Mouse (Mus musculus) kidney, adult 11 months (tissue): ENCODE results near the gene Zswim3.

ENCODE experiments used
- DNase-seq: peaks from one replicate; pipeline ENCODE4 v3.0.0; 2022

The Zswim3 gene

DNA sequence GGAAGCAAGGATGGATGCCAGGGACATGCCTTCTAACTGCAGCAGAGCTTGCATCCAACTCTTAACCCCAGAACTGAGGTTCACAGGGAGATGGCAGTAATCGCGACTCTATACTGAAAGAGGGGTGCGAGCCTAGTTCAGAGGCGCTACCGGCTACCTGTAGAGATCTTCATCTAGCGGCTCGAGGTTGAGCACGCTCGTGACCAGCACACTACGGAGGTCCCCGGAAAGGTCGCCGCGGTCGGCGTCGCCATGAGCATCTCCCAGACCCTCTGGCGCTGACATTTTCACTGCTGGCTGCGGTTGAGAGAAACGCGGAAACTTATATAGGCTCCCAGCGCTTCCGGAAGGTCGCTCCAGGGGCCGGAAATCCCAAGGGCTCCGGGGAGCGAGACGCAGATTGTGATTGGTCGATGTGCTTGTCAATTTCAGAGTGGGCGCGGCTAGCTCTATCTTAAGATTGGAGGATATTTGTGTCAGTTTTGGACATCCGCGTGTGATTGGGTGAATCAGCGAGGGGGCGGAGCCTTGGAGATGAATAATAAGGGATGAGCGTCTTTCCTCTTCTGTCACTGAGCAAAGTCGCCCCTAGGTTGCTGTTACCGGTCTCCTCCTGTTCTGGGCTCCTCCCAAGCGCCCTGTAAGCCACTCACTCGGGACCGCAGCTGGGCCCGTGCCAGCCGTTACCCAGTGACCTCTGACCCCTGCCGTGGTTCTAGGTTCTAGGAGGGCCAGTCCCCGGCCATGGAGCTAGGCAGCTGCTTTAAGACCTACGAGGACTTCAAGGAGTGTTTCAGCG, at the start of gene Zswim3, which contains the start of gene Acot8:
Gene Zswim3, plus strand, starts transcription at position 566 of the 799 bp plus-strand sequence.
Gene Acot8, minus strand, starts transcription at position 350 of the 799 bp plus-strand sequence.
- DNase-seq, result peak; percentile 99

DNA sequence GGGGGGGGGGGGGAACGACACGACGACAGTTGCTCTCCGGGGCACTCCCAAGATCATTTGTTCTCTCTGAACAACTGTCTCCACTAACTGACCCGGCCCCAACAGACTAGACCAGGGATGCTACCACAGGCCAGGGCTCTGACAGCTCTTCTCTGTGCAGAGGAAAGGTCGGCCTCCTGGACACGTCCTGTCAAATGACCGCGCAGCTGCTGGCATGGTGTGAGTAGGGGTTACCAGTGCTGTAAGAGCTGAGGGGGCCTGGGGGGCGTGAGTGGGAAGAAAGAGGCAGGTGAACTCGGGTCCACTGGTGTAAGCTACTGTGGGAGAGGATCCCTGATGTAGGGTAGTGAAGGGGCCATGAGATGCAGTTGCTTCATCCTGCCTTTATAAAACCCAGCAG, 47.1 kb upstream of the Zswim3 start:
- no peak for DNase-seq

DNA sequence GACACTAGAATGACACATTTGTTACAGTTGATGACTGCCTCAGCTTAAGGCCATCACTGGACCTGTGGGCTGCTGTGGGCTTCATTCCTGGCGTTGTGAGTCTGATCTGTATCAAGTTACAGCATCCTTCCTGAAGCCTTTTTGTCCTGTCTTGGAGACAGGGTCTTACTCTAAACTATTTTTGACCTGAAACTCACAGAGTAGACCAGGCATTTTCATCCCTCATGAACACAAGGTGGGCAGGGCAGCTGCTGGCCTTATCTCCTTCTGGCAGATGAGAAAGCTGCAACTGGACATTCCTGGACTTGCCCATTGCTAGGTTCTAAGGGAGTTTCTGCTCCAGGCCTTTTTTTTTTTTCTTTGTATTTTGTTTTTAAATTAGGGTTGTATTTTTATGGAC, 46.2 kb upstream of the Zswim3 start:
- no peak for DNase-seq

DNA sequence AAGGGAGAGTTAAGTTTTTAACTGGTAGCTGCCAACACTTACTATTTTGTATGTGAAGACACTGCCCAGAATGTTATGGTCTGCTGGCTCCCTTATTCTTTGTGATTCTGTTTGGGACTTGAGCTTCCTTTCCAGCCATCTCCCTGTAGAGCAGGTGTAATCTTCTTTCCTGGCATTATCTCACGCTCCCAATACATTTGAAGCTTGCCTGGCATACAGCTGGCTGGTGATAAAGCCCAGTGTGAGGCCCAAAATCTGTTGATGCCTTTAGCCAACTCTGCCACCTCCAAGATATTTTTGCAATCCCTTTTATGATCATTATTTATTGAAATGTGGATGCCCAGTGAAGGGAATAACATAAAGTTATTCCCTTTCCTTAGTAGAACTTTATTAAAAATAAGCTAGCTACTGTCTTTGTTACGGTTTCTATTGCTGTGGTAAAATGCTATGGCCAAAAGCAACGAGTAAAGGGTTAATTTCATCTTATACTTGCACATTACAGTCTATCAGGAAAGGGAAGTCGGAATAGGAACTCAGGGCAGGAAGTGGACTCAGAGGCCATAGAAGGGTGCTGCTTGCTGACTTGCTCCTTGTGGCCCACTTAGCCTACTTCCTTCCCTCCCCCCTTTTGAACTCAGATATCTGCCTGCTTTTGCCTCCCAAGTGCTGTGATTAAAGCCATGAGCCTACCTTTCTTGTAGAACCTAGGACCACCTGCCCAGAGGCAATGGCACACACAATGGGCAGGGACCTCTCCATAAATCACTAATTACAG, 44.7 kb upstream of the Zswim3 start:
- DNase-seq, result no peak

DNA sequence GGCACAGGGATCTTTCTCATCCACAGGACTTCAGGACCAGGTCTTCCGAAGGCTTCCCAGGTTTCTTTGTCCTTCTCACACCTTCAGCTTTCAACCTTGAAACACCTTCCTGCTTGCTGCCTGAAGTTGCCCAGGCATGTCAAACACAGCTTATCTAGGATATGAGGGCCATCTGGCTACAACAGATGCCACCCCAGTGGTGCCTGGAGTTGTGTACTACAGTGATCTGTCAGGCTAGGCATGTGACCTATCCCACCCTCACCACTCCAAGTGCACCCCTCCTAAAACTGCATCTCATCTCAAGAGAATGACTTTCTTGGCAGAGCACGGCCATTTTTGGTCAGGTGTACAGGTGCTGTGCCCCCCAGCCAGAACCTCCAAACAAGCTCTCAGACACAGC, 43.4 kb upstream of the Zswim3 start:
- no peak for DNase-seq

DNA sequence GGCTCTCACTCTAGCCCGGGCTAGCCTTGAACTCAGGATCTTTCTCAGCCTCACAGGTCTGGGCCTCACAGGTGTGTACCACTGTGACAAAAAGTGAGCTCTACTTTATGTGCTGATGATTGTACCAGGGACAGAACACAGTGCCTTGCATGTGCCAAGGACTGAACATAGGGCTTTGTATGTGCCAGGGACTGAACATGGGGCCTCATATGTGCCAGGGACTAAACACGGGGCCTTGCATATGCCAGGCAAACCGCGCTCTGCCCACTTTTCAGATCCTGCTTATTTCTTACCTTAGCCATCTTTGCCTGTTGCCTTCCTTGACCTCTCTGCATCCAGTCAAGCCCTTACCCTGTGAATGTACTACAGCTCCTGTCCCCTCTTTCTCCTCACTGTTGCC, 42.9 kb upstream of the Zswim3 start:
- DNase-seq, result no peak

DNA sequence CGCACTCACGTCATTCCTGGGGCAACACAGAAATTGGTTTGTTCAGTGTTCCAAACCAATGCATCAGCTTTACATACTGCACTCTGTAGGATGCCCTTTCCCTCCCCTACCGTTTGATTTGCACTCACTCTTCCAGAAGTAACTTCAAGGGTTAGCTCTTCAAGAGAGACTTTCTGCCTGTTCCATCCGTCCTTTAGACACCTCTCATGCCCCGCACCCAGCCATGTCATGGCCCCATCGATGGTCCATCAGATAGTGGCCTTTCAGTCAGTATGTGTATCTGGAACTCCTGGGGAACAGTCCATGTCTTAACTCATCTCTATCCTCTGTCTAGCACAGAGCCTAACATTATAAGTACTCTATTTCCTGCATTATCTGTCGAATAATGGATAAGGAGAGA, 42.3 kb upstream of the Zswim3 start:
- no peak for DNase-seq

DNA sequence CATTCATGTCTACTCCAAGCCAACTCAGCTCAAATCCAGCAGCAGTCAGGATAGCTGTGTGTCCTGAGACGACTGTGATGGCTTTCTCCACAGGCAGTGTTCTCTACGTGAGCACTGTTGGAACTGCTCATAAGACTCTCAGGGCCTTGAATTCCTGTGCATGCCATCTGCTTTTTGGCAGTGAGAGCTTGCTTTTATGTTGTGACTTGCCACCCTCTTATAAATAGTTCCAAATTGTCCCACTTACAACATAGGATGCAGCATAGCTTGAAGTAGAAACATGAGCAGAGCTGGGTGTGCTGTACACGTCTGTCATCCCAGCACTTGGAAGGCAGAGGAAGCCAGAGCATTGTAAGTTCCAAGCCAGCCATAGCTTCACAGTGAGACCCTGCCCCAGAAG, 39.1 kb upstream of the Zswim3 start:
- no peak for DNase-seq

DNA sequence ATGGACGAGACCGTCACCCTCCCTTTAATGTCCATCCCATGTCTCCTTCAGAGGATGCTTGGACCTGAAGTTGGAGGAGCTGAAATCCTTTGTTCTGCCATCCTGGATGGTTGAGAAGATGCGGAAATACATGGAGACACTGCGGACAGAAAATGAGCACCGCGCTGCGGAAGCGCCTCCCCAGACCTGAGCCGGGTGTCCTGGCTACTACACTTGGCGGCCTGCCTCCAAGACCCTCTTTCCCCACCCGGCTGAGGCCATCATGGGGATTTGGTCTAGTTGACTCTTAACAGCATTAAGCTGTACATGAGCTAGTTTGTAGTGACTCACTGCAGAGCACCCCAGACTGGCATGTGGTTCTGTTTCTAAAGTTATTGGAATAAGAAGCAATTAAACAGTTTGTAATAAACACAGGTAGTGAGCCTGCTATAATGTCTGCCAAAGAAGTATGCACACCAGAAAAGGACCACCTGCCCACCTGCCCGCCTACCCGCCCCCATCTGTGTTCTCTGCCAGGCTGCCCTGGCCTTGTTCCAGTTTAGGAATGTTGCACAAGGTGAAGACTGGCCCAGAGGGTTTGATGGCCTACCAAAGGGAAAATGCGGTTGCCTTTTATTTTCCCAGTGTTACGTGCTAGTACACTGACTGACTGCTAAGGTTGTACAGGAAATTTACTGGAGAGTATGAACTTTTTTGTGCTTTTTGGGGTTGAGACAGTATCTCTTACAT, 36.9 kb upstream of the Zswim3 start:
- no peak for DNase-seq

DNA sequence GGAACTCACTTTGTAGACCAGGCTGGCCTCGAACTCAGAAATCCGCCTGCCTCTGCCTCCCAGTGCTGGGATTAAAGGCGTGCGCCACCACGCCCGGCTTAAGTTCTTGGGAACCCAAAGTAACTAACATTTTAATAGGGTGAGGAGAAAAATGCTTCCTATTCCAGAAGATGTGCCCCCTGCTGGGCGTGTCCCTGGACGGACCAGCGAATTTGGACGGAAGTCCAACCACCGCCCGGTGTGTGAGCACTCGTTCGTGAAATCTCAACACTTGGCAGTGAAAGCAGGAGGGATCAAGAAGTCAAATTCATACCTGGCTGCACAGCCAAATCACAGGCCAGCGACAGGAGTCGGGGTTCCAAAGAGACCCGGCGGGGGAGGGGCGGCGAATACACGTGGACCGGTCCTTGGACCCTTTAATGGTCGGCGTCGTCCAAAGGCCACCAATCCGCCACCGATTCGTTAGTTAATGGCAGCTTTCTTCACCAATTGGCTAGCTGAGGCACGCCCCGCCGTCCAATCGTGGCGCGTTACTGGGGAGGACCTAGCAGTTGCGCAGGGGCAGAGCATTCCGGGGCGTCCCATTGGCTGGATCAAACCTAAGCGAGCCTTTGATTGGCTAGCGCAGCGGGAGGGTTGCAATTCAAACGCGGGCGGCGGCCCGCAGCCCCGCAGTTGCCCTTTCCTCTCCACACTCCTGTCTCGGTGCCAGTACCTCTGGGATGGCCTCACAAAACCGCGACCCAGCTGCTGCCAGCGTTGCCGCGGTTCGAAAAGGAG, 35.5 kb upstream of the Zswim3 start, which contains the start of gene Ube2c:
Gene Ube2c, plus strand, starts transcription at position 641 of the 780 bp plus-strand sequence.
- DNase-seq, result peak; percentile 99

DNA sequence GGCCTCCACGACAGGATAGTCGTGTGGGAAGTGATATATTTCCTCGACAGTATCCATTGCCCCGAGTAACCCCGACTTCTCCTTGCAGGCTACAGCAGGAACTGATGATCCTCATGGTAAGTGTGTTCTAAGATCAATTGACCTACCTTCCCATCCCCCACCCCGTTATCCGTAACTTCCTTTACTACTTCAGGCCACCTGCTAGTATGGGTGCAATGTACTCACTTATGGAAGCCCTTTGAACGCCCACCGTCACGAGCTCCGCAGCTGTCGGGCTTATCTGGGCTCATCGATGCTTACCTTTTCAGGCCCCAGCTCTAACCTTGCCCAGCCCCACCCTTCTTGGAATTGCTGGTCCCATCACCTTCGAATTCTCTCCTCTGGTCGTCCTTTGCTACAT, 34.6 kb upstream of the Zswim3 start:
- no peak for DNase-seq

DNA sequence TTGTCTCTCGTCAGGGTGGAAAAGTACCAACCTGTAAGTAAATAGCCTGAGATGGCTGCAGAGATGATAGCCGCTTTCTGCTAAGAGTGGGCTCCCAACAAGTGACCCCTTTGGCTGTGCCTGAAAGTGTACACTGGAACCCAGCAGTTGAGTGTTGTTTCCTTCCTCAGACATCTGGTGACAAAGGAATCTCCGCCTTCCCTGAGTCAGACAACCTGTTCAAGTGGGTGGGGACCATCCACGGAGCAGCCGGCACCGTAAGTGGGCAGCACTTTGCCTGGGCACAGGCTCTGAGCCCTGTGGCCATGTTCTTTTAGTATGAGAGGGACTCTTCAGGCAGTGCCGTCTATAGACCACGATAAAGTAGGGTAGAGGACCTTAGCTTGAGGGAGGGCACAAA, 33.8 kb upstream of the Zswim3 start:
- DNase-seq, result no peak

DNA sequence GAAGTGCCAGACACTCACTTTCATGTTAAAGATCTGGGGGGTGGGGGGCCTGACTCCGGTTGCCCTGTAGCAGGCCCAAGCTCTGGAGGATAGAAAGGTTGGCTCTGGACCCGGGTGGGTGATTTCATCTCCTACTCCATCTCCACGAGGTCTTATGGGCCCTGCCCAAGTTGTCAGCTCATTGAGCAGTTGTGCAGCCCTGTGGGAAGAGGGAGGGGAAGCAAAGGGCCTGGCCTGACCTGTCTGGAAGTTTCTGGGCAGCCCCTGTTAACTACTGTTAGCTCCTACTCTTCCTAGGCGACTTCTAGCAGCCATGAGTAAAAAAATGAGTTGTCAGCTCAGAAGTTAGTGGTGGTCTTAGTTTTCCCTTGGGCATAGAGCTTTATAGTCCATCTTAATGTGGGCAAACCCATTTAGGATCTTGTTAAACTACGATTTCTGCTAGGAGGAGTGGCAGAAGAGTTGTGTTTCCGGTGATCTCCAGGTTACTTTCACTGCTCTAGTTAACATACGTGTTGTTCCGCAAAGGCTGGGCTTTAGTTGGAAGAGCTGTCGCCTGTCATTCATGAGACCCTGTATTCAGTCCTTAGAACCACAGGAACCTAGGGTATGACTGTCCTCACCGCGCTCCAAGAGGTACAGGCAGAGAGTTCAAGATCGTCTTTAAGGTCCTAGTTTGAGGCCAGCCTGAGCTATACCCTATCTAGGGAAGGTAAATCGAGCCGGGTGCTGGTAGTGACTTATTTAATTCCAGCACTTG, 31.5 kb upstream of the Zswim3 start:
- no peak for DNase-seq

DNA sequence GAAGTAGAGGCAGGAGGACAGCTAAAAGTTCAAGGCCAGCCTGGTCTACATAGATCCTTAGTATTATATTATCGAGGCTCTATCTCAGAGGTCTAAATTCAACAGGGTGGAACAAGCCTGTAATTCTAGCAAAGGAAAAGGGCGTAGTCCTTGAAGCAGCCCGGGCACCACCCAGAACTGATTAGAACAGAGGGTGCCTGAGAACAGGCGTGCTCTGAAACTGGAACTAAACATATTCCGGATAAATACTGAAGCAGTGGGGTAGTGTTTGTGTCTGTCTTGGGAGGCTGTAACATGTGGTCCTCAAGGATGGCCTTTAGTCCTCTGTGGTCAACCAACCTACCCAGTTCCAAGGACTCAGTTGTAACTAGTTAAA, 30.9 kb upstream of the Zswim3 start:
- no peak for DNase-seq

DNA sequence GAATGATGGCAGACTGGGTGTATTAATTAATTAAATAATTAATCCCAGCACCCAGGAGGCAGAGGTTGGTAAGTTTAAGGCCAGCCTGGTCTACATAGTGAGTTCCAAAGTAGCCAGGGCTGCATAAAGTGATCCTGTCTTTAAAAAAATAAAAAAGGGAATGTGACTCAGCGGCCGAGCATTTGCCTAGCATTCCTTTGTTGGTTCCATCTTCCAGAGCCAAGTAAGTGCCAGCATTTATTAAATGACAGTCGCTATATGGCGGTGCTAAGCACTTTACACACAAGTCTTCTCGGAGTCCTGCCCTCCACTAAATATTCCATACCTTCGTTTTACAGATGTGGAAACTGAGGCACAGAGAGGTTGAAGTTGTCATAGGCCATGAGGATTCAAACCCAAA, 28.8 kb upstream of the Zswim3 start:
- DNase-seq, result no peak

DNA sequence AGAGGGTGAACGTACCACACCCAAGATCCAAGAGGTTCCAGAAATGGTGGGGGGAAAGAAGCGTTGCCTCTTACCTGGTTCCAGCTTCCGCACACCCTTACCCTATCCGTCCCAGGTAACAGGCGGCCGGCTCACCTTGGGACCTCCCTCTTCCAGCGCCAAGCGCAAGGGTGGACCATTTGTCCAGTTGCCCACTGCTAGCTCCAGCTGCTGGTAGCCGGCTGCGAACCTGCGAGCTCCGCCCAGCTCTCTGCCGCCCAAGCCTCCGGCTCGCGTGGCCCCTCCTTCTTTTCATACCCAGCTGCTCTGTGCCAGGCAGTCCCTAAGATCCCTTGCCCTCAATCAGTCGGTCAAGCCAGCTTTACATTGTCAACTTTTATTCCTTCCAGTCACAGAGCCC, 28.1 kb upstream of the Zswim3 start:
- no peak for DNase-seq

DNA sequence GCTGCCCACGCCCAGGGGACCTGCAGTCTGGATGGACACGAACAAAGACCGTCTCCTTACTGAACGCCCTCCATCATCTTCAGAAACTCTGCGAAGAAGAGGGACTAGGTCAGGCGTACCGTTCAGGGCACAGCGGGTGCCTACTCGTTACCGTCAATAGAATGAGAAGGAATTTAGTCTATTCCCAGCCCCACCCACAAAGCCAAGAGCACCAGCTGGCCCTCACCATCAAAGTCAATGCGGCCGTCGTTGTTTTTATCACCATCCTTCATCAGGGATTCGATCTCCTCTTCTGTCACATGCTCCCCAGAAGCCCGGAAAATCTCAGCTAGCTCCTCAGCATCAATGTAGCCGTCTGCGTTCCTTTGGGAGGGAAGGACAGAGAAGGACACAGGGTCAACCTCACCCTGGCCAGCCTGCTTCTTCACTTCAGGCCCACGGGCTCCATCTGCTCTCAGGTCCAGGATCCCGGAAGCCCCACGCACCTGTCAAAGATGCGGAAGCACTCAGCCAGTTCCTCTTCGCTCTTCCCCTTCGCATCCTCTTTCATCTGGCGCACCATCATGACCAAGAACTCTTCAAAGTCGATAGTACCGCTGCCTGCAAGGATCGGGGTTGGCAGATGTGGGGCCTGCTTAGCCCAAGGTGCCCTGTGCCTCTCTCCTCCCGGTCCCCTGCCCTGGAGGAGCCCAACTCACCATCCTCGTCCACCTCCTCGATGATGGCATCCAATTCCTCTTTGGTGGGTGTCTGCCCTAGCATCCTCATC, 27.5 kb upstream of the Zswim3 start:
- no peak for DNase-seq

DNA sequence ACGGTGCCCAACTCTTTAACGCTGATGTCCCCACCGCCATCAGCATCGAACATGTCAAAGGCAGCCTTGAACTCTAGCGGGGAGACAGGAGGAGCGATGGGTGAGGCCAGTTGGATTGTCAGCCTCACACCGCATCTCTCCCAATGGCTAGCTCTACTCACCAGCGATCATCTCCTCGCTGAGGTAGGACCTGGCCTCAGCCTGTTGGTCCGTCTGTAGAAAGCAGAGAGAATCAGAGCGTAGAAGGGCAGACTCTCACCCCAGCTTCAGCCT, 26.9 kb upstream of the Zswim3 start:
- no peak for DNase-seq

DNA sequence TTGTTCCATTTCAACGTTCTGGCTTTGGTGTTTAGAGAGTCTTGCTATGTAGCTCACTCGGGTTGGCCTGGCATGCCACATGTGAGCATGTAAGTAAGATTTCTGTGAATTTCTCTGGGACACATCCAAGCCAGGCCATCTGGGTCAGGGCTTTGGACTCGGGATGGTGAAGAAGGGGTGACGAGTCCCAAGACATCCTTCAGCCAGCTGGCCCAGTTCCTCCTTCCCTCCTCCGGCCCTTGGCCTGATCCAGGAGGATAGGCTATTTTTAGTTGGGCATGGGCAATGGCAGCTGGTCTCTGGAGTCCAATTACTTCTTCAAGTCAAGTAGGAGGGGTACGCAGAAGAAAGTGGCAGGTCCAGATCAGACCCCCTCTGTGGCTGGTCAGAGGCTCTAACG, 26.1 kb upstream of the Zswim3 start:
- DNase-seq, result no peak

DNA sequence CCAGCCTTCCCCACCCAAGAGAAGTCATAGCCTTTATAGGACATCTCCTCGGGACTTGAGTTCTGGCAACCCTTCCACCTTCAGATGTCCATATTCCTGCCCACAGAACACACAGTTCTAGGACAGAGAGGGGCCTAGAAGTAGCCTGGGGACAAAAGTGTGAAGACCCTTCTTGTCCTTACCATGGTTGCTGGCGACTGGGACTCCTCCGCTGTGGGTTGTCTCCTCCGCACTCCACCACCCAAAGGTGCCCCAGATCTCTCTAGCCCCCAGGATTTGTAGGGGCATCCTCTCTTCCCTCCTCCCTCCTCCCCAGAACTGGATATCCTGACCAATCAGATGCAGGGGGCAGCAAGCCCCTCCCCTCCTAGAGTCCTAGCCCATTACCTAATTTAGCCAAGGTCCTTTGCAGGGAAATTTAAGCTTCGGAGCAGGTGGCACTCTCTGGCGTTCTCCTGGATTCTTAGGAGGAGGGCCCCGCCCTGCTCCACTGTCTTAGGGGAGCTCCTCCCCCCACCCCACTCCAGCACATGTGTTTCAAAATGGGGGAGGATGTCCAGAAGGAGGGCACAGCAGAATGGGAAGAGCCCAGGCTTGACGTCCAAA, 25.3 kb upstream of the Zswim3 start, which contains the start of gene Tnnc2:
Gene Tnnc2, minus strand, starts transcription at position 487 of the 606 bp plus-strand sequence.
- DNase-seq, result no peak

DNA sequence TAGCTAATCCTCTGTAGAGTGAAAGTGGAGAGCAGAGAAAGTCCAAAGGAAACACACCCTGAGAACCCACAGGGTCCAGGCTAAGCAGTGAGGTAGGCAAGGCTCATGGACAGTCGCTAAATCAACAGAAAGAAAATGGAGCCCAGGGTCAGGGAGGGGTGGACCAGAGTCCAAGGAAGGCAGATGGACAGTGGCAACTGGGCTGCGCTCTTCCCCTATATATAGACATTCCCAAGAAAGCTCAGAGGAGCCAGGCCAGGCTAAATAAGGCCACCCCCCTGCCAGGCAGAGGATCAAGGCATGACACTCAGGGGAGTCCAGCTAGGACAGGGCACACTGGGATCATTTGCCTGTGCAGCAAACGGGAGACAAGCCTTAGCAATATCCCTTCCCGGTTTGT, 23.0 kb upstream of the Zswim3 start:
- no peak for DNase-seq
